Mouse (Mus musculus) kidney, postnatal 10 days (tissue): ENCODE data around the gene Casz1.

Source experiments
- DNase-seq: peaks from one replicate; pipeline ENCODE4 v3.0.0; 2021; ENCODE audit warnings: mixed read lengths

The Casz1 gene

GRCm38 (mm10) chr4:148803636-148804035 lies 593 bp upstream of the Casz1 start:
- DNase-seq, result no peak

- DNase-seq, result no peak
These were observed 541 bp downstream of the Casz1 start for GRCm38 (mm10) chr4:148804780-148805160.

- DNase-seq, result peak; percentile 56
These were observed 1.1 kb downstream of the Casz1 start for GRCm38 (mm10) chr4:148805161-148805810.

GRCm38 (mm10) chr4:148805811-148806747 lies 1.9 kb downstream of the Casz1 start:
- peak; percentile 51 for DNase-seq

- peak; percentile 74 for DNase-seq
These were observed 2.6 kb downstream of the Casz1 start for GRCm38 (mm10) chr4:148806836-148807235.

- no peak for DNase-seq
These were observed 3.2 kb downstream of the Casz1 start for GRCm38 (mm10) chr4:148807397-148807796.

- no peak for DNase-seq
These were observed 4.6 kb downstream of the Casz1 start for GRCm38 (mm10) chr4:148808839-148809238.

GRCm38 (mm10) chr4:148810706-148811105 lies 6.5 kb downstream of the Casz1 start:
- DNase-seq, result no peak

- peak; percentile 79 for DNase-seq
These were observed 7.7 kb downstream of the Casz1 start for GRCm38 (mm10) chr4:148811940-148812339.

- DNase-seq, result no peak
These were observed 9.0 kb downstream of the Casz1 start for GRCm38 (mm10) chr4:148813247-148813646.

GRCm38 (mm10) chr4:148816556-148816955 lies 12.3 kb downstream of the Casz1 start:
- DNase-seq, result no peak

- DNase-seq, result no peak
These were observed 13.9 kb downstream of the Casz1 start for GRCm38 (mm10) chr4:148818161-148818560.

GRCm38 (mm10) chr4:148820171-148820570 lies 15.9 kb downstream of the Casz1 start:
- no peak for DNase-seq

GRCm38 (mm10) chr4:148823281-148823680 lies 19.1 kb downstream of the Casz1 start:
- no peak for DNase-seq

GRCm38 (mm10) chr4:148830350-148830749 lies 26.1 kb downstream of the Casz1 start:
- DNase-seq, result no peak

GRCm38 (mm10) chr4:148833245-148833990 lies 29.2 kb downstream of the Casz1 start:
- peak; percentile 49 for DNase-seq

- peak; percentile 78 for DNase-seq
These were observed 32.2 kb downstream of the Casz1 start for GRCm38 (mm10) chr4:148836391-148836790.

- no peak for DNase-seq
These were observed 32.8 kb downstream of the Casz1 start for GRCm38 (mm10) chr4:148837046-148837445.

- DNase-seq, result no peak
These were observed 33.4 kb downstream of the Casz1 start for GRCm38 (mm10) chr4:148837644-148838043.

- no peak for DNase-seq
These were observed 38.1 kb downstream of the Casz1 start for GRCm38 (mm10) chr4:148842302-148842701.

- DNase-seq, result no peak
These were observed 40.7 kb downstream of the Casz1 start for GRCm38 (mm10) chr4:148844921-148845320.

- peak; percentile 70 for DNase-seq
These were observed 42.0 kb downstream of the Casz1 start for GRCm38 (mm10) chr4:148846203-148846602.

GRCm38 (mm10) chr4:148846724-148847123 lies 42.5 kb downstream of the Casz1 start:
- DNase-seq, result no peak
